Mouse (Mus musculus): Measurements from ENCODE around the gene Gas7. TPM values are rescaled to one million over a fixed set of nuclear protein-coding genes. Genes with fewer than 3 reads are reported as not detected.

Gas7 gene
- total RNA-seq, 2 experiments from 2014 or later = 21.3 to 22.2 TPM

DNA sequence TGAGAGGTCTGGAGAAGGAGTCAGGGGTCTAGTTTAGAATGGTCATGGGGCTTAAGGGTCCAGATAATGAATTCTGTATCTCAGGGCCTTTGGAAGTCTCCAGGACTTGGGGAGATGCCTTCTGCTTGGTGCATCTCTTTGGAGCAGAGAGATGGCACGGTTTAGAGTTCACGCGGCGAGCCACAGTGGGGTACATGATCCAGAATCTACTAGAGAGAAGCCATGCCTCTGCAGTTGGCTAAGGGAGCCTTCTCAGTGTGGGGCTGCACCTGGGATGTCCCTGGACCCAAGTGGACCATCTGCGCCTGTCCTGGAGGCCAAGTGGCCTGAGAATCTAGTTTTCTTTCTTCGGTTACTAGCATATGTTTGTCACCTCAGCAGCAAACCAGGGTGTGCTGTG lies 214.8 kb downstream of the Gas7 start:
- intact Hi-C loops (cut with DNase I) = no loop called here
- no peak for DNase-seq

DNA sequence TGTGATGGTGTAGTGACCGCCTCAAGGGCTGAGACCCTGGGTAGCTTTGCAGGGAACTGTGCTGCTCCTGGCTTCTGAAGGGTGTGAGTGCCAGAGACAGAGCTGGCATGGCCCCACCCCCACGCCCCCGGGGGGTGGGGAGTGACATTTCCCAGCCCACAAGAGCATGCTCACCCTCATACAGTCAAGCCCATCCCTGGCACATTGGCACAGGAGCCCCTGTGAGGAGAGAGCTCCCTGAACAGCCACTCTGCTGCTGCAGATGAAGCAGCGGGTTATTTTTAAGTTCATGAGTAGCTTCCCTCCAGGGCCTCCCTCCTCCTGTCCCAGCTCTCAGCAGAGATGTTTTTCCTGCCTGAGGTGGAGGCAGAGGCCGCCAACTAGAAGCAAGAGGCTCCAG lies 216.9 kb downstream of the Gas7 start:
- intact Hi-C loops (cut with DNase I) = no loop called here
- DNase-seq = peak; percentile 44 to 66

DNA sequence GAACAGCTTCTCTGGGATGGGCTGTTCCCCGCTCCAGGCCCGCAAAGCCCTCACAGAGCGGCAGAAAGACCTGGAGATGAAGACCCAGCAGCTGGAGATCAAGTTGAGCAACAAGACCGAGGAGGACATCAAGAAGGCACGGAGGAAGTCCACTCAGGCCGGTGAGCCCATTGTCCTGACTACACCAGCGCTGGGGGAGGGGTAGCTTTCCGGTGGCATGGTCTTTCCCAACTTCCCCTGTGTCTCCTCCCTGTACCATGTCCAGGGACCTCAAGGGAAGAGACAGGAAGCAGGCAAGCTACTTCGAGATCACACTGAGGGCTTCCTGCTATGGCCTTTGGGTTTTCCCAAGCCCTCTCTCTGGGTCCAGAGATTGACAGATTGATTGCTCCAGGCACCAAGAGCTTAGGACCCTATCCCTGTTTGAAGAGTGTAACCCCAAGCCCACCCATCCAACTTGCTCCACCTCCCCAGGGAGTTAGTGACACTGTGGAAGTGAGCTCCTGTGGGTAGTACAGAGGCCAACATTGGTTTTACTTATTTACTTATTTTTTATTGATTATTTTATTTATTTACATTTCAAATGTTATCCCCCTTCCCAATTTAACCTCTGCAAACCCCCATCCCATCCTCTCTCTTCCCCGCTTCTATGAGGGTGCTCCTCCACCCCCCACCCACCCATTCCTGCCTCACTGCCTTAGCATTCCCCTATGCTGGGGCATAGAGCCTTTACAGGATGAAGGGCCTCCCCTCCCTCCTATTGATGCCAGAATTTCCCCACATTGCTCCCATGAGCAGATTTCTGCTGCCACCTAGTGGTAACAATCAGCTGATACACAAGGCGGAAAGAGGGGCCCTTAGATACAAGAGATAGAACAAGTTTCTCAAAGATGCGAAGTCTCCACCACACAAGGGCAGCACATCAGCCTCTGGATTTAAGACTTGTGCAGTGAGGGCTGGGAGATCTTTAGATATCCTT lies 220.6 kb downstream of the Gas7 start:
- intact Hi-C loops (cut with DNase I) = loop anchor here (1.0 to 5.0 kb wide), 3 partner anchors 19 to 563 kb away; no protein-coding TSS in a partner anchor
- peak; percentile 68 to 77 for DNase-seq

GRCm38 (mm10) chr11:67679300-67679699 lies 224.1 kb downstream of the Gas7 start:
- no peak for DNase-seq
- intact Hi-C loops (cut with DNase I) = loop anchor here (5.0 kb wide), 1 partner anchor 133 kb away; no protein-coding TSS in a partner anchor

DNA sequence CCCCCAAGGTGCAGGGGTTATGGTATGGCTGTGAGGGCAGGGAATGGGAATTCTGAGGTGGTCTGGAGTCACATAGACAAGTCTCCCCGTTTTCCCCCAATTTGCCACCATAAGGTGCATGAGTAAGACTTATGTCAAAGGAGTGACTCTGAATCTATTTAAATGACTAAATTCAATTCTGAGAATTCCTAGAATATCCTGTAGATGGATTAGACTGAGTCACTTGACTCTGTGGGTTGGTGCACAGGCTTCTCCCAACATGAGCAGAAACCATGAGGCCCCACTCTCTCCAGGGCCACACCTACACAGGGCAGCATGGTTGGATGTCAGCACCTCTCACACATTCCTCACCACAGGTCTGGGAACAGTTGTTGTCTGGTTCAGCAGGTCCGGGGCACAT lies 224.7 kb downstream of the Gas7 start:
- intact Hi-C loops (cut with DNase I) = loop anchor here (5.0 kb wide), 1 partner anchor 132 kb away; no protein-coding TSS in a partner anchor
- DNase-seq = no peak

DNA sequence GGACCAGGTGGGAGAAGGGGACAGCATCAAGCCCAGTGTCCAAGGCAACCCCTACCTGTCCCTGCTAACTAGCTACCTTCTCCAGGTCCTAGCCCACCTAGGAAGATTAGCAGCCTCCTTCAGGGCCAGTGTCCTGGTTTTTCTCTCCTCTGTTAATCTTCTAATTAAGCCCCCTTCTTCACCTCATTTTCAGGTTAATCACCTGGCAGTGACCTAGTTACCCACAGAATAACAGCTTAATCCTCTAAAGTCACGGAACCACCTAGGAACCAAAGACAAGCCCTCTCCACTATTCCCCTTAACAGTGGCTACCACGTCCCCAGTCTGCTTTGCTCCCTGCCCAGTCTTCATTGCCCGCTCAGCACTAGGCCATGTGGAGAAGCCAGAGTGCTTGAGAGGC lies 226.6 kb downstream of the Gas7 start:
- intact Hi-C loops (cut with DNase I) = no loop called here
- no peak for DNase-seq

- DNase-seq = no peak
- intact Hi-C loops (cut with DNase I) = no loop called here
Measured at GRCm38 (mm10) chr11:67686109-67686508, 230.9 kb downstream of the Gas7 start.

- intact Hi-C loops (cut with DNase I) = no loop called here
- DNase-seq = no peak
Measured at GRCm38 (mm10) chr11:67694703-67695376, 239.6 kb downstream of the Gas7 start, which contains the start of gene Rcvrn. Gene Rcvrn (plus strand): TSS chr11:67695326.

- DNase-seq = no peak
- intact Hi-C loops (cut with DNase I) = no loop called here
Measured at GRCm38 (mm10) chr11:67712976-67713375, 257.7 kb downstream of the Gas7 start.

GRCm38 (mm10) chr11:67715382-67715781 lies 260.1 kb downstream of the Gas7 start:
- DNase-seq = no peak
- intact Hi-C loops (cut with DNase I) = no loop called here

GRCm38 (mm10) chr11:67721485-67721884 lies 266.2 kb downstream of the Gas7 start:
- intact Hi-C loops (cut with DNase I) = no loop called here
- peak in 1 of 2 experiments; percentile 15 for DNase-seq

DNA sequence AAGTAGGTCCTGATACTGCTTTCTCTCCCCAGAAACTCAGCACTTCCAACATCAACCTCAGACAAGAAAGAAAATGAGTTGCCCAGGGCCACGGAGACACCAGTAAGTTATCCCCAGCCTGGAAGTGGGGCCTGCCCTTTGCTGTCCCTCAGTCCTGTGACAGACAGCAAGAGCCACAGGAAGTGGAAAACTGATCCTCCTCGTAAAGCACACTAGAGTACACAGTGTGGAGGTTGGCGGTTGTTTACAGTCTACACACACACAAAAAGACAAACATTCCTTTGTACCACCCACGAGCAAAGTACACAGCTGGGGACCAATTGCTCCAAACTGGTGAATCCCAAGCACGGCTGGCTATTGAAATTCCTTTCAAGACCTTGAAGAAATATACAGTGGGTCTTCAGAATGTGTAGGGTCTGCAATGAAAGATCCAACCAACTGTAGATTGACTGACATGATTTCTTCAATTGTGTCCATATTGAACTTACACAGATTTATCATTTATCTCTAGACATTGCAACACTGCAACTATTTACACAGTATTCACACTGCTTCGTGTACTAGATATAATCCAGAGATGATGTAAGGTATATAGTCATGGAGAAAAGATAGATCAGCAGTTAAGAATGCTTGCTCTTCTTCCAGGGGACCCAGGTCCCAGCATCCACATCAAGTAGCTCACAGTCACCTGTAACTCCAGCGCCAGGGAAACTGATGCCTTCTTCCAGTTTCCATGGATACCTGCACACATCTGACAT lies 267.3 kb downstream of the Gas7 start:
- DNase-seq = no peak
- intact Hi-C loops (cut with DNase I) = no loop called here

- intact Hi-C loops (cut with DNase I) = no loop called here
- no peak for DNase-seq
Measured at GRCm38 (mm10) chr11:67723231-67724013, 268.2 kb downstream of the Gas7 start.

DNA sequence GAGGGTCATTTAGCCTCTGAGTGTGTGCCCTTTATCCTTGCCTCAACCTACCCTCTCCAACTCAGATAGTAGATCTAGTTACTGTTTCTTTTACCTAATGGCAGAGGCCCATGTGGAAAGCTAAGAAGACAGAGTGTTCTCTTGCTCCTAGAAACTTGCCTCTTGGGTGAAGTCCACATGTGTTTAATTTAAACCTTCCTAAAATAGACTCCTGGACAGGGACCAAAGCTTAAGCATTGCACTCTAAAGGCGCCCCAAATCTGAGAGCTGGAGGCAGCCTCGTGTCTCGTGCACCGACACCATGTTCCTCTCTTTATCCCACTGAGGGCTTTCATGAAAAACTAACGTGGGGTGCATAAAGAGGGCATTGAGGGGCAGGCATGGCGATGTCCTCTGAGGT lies 271.9 kb downstream of the Gas7 start:
- intact Hi-C loops (cut with DNase I) = no loop called here
- DNase-seq = peak in 1 of 2 experiments; percentile 53

- no peak for DNase-seq
- intact Hi-C loops (cut with DNase I) = no loop called here
Measured at GRCm38 (mm10) chr11:67728726-67729125, 273.5 kb downstream of the Gas7 start.

GRCm38 (mm10) chr11:67731056-67731455 lies 275.8 kb downstream of the Gas7 start:
- DNase-seq = no peak
- intact Hi-C loops (cut with DNase I) = no loop called here

GRCm38 (mm10) chr11:67733726-67734125 lies 278.5 kb downstream of the Gas7 start:
- DNase-seq = no peak
- intact Hi-C loops (cut with DNase I) = no loop called here

DNA sequence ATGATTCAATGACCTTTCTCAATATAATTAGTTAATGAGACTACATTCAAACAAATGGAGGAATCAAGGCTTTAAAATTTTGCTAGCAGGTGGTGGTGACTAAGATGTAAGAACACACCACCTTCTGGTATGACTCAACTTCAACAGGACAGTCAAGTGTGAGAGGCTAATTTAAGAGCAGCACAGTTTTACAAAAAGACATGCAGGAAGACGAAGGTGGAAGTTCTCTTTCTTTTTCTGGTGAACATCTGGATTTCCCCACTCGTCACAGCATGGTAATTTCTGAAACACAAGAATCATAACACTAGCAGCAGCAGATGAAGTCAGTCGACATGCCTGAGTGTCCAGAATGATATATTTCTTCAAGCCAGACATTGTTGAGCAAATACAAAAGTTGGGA lies 279.4 kb downstream of the Gas7 start:
- intact Hi-C loops (cut with DNase I) = no loop called here
- DNase-seq = no peak

GRCm38 (mm10) chr11:67738345-67738744 lies 283.1 kb downstream of the Gas7 start:
- intact Hi-C loops (cut with DNase I) = no loop called here

More at GRCm38 (mm10) chr11:67738345-67738744, 283.1 kb downstream of the Gas7 start:
- DNase-seq = no peak

All from heart, postnatal 10 days (tissue).